Mouse (Mus musculus) stomach, embryonic 14.5 days (tissue): ENCODE results near the gene Sult2b1. TPM values are rescaled to one million over a fixed set of nuclear protein-coding genes. Genes with fewer than 3 reads are reported as not detected.

ENCODE experiments used
- polyA plus RNA-seq: library from polyadenylated mRNA; unstranded; fragments of >200 nt; fragmentation: Nextera tagmentation; extraction: Ambion mirVana; gene quantifications from 2 replicates; pipeline ENCODE4 v1.2.1, GENCODE M21; 2014

Gene Sult2b1
- polyA plus RNA-seq, 1 experiment from 2014 or later, result 3.6 TPM

Other genes with a start within 250 kb of the Sult2b1 start
- gene Hsd17b14, start 229.8 kb downstream of the Sult2b1 start, polyA plus RNA-seq, result 1.8 and 1.9 TPM in 2 replicates
- gene Bcat2, start 214.5 kb downstream of the Sult2b1 start, polyA plus RNA-seq, result 61.6 and 63.4 TPM in 2 replicates
- gene Fgf21, start 169.2 kb downstream of the Sult2b1 start, polyA plus RNA-seq, result 0.36 and 0.55 TPM in 2 replicates
- 0.63 and 0.78 TPM in 2 replicates for gene Fut1, start 167.4 kb downstream of the Sult2b1 start, polyA plus RNA-seq
- 0.23 and 0.62 TPM in 2 replicates for gene Izumo1, start 162.9 kb downstream of the Sult2b1 start, polyA plus RNA-seq
- gene Rasip1, start 157.2 kb downstream of the Sult2b1 start, polyA plus RNA-seq, result 6.2 and 7.8 TPM in 2 replicates
- gene Mamstr, start 144.7 kb downstream of the Sult2b1 start, polyA plus RNA-seq, result 7.2 TPM in 2 replicates
- gene Fut2, start 118.3 kb downstream of the Sult2b1 start, polyA plus RNA-seq, result 5.7 and 6.1 TPM in 2 replicates
- 0.67 and 1.0 TPM in 2 replicates for gene Ntn5, start 100.6 kb downstream of the Sult2b1 start, polyA plus RNA-seq
- 4.8 and 5.7 TPM in 2 replicates for gene Sec1, start 90.3 kb downstream of the Sult2b1 start, polyA plus RNA-seq
- gene Car11, start 84.8 kb downstream of the Sult2b1 start, polyA plus RNA-seq, result 10.4 and 11.4 TPM in 2 replicates
- gene Dbp, start 79.6 kb downstream of the Sult2b1 start, polyA plus RNA-seq, result 6.4 and 6.7 TPM in 2 replicates
- gene Rpl18, start 69.2 kb downstream of the Sult2b1 start, polyA plus RNA-seq, result 1,227 and 1,272 TPM in 2 replicates
- gene Sphk2, start 66.7 kb downstream of the Sult2b1 start, polyA plus RNA-seq, result 24.4 TPM in 2 replicates
- 3.1 and 4.1 TPM in 2 replicates for gene Fam83e, start 63.5 kb downstream of the Sult2b1 start, polyA plus RNA-seq
- 0.38 TPM in 1 of 2 replicates, not detected in the other for gene Spaca4, start 58.9 kb downstream of the Sult2b1 start, polyA plus RNA-seq
- 2.5 and 3.3 TPM in 2 replicates for gene Lmtk3, start 931 bp downstream of the Sult2b1 start, polyA plus RNA-seq
- gene Cyth2, start 29.9 kb upstream of the Sult2b1 start, polyA plus RNA-seq, result 89.3 and 92.6 TPM in 2 replicates
- 1.3 and 1.4 TPM in 2 replicates for gene Kcnj14, start 40.1 kb upstream of the Sult2b1 start, polyA plus RNA-seq
- gene Grwd1, start 46.3 kb upstream of the Sult2b1 start, polyA plus RNA-seq, result 62.7 and 69.6 TPM in 2 replicates
- gene Kdelr1, start 88.1 kb upstream of the Sult2b1 start, polyA plus RNA-seq, result 150 and 157 TPM in 2 replicates
- 0.29 and 0.48 TPM in 2 replicates for gene Grin2d, start 93.7 kb upstream of the Sult2b1 start, polyA plus RNA-seq
- 0.45 and 0.65 TPM in 2 replicates for gene Syngr4, start 112.0 kb upstream of the Sult2b1 start, polyA plus RNA-seq
- gene Tmem143, start 112.3 kb upstream of the Sult2b1 start, polyA plus RNA-seq, result 4.7 and 5.4 TPM in 2 replicates
- 263 and 295 TPM in 2 replicates for gene Emp3, start 136.7 kb upstream of the Sult2b1 start, polyA plus RNA-seq
- 3.4 and 3.5 TPM in 2 replicates for gene Ccdc114, start 139.4 kb upstream of the Sult2b1 start, polyA plus RNA-seq
- gene Abcc6, start 245.6 kb upstream of the Sult2b1 start, polyA plus RNA-seq, result 0.78 and 1.4 TPM in 2 replicates
- gene Nomo1, start 249.0 kb upstream of the Sult2b1 start, polyA plus RNA-seq, result 21.1 and 22.3 TPM in 2 replicates